ENCODE assay signal across 11 mouse cellular contexts in genomic region chr12:86686551-86687330, GRCm38 (mm10). TPM values are rescaled to one million over a fixed set of nuclear protein-coding genes. Genes with fewer than 3 reads are reported as not detected.
DNase-seq lines count a peak whose midpoint lies in the region; ATAC-seq lines count a peak whose summit lies in the region.
"Had no signal": no experiment of that assay in that cellular context is flagged by ENCODE, and none has a peak within 500 bp of the region (broad histone marks: within the 10 kb centered on the region; RNA-seq: fewer than 3 reads in every experiment).

No protein-coding gene starts in this region.

- WGBS in hindbrain, embryonic 13.5 days, result 68% methylated on average over 13 of the region's 13 CpGs
- 61% methylated on average over 13 of the region's 13 CpGs for WGBS in hindbrain, embryonic 14.5 days

- H3K27me3 ChIP-seq in hindbrain, embryonic 13.5 days, result no peaks in the 10 kb centered on the region
- H3K27me3 ChIP-seq in hindbrain, embryonic 14.5 days (ENCODE audit: control insufficient read depth, insufficient read depth, low read length), result no peaks in the 10 kb centered on the region
- H3K27me3 ChIP-seq in splenic B cell, adult 2 months (ENCODE audit: control insufficient read depth, insufficient read depth, low read length, poor library complexity, severe bottlenecking), result no peaks in the 10 kb centered on the region

- H3K4me3 ChIP-seq in hindbrain, embryonic 13.5 days, result no peak overlapping the region
- H3K4me3 ChIP-seq in hindbrain, embryonic 14.5 days (replicated peaks; ENCODE audit: low read length), result no peak overlapping the region

- H3K9ac ChIP-seq in hindbrain, embryonic 13.5 days, result no peak overlapping the region
- H3K9ac ChIP-seq in hindbrain, embryonic 14.5 days, result no peak overlapping the region

- peaks cover 67% of the 10 kb centered on the region for H3K36me3 ChIP-seq in hindbrain, embryonic 13.5 days
- H3K36me3 ChIP-seq in hindbrain, embryonic 14.5 days (replicated peaks; ENCODE audit: control insufficient read depth, insufficient read depth), result peaks cover 63% of the 10 kb centered on the region
- no peaks in the 10 kb centered on the region for H3K36me3 ChIP-seq in splenic B cell, adult 2 months (ENCODE audit: control insufficient read depth, insufficient read depth, low read length, poor library complexity, severe bottlenecking)

- no peak for DNase-seq in hindbrain, embryonic 14.5 days (ENCODE audit: low spot score)
- peak; percentile 29 for DNase-seq in testis, postnatal 14 days (ENCODE audit: low spot score)
- DNase-seq in testis, postnatal 10 days (ENCODE audit: low spot score), result no peak
- DNase-seq in cerebellum, postnatal 10 days, result peak; percentile 86 to 92
- peak; percentile 34 for DNase-seq in splenic B cell, adult 2 months (ENCODE audit: low read depth, low spot score)
- no peak for DNase-seq in urinary bladder, adult 18-20 months (ENCODE audit: low spot score in 2 of 2)
- no peak for DNase-seq in layer of hippocampus, adult 8-10 months (ENCODE audit: low spot score in 2 of 2)
- DNase-seq: right cerebral cortex, postnatal 25 days had no signal

- peak overlapping the region; percentile 13; the same call in 1 of the 2 replicates for H3K27ac ChIP-seq in hindbrain, embryonic 13.5 days
- no peak overlapping the region for H3K27ac ChIP-seq in hindbrain, embryonic 14.5 days

- no peak for ATAC-seq in hindbrain, embryonic 13.5 days (ENCODE audit: low FRiP score)
- ATAC-seq in hindbrain, embryonic 14.5 days (ENCODE audit: low FRiP score), result no peak

- H3K9me3 ChIP-seq in hindbrain, embryonic 13.5 days, result no peaks in the 10 kb centered on the region
- no peaks in the 10 kb centered on the region for H3K9me3 ChIP-seq in hindbrain, embryonic 14.5 days (ENCODE audit: control insufficient read depth, low read length)

- peaks cover 53% of the 10 kb centered on the region for H3K4me1 ChIP-seq in hindbrain, embryonic 13.5 days (replicated peaks)
- H3K4me1 ChIP-seq in hindbrain, embryonic 14.5 days (replicated peaks; ENCODE audit: control insufficient read depth, insufficient read depth, low read length), result peaks cover 21% of the 10 kb centered on the region

- no peak overlapping the region for H3K4me2 ChIP-seq in hindbrain, embryonic 13.5 days
- no peak overlapping the region for H3K4me2 ChIP-seq in hindbrain, embryonic 14.5 days (replicated peaks)

RNA-seq across cellular contexts. Expression of gene Vash1, which starts 8.2 kb away (rescaled TPM):
- 35.1 TPM in 2 replicates for polyA plus RNA-seq in hindbrain, embryonic 13.5 days (2015; fragmentation: Nextera tagmentation; extraction: Ambion mirVana)
- polyA plus RNA-seq in hindbrain, embryonic 14.5 days (2014; fragmentation: Nextera tagmentation; extraction: Ambion mirVana), result 27.5 and 31.2 TPM in 2 replicates
- total RNA-seq in layer of hippocampus, adult 8-10 months (2022), result 10 to 100 TPM; 32.8 to 42.2 (median 37.2) TPM

RNA-seq across cellular contexts. Expression of gene Angel1, which starts 39.5 kb away (rescaled TPM):
- polyA plus RNA-seq in hindbrain, embryonic 13.5 days (2015; fragmentation: Nextera tagmentation; extraction: Ambion mirVana), result 12.6 TPM in 2 replicates
- 12.3 and 13.1 TPM in 2 replicates for polyA plus RNA-seq in hindbrain, embryonic 14.5 days (2014; fragmentation: Nextera tagmentation; extraction: Ambion mirVana)
- 1 to 10 TPM; 5.4 to 8.3 (median 7.1) TPM for total RNA-seq in layer of hippocampus, adult 8-10 months (2022)

RNA-seq across cellular contexts. Expression of gene Lrrc74a, which starts 47.4 kb away (rescaled TPM):
- not detected in 2 replicates for polyA plus RNA-seq in hindbrain, embryonic 13.5 days (2015; fragmentation: Nextera tagmentation; extraction: Ambion mirVana)
- not detected in 2 replicates for polyA plus RNA-seq in hindbrain, embryonic 14.5 days (2014; fragmentation: Nextera tagmentation; extraction: Ambion mirVana)
- not detected for total RNA-seq in layer of hippocampus, adult 8-10 months (2022)
- total RNA-seq: adrenal gland, postnatal 4 days had no signal
- polyA plus RNA-seq: limb, embryonic 14.5 days had no signal

Comparison
In these comparisons a context has a peak if more than half of its experiments do, and no peak if none do; other contexts are left out.
1. DNase-seq: peak in testis, postnatal 14 days (single experiment), cerebellum, postnatal 10 days (2 of 2) and splenic B cell, adult 2 months (single experiment); none in hindbrain, embryonic 14.5 days (single experiment), testis, postnatal 10 days (single experiment), urinary bladder, adult 18-20 months (0 of 2) and layer of hippocampus, adult 8-10 months (0 of 2).